Mouse (Mus musculus): ENCODE results near the gene Dnph1. TPM values are rescaled to one million over a fixed set of nuclear protein-coding genes. Genes with fewer than 3 reads are reported as not detected.
"Not testable (repeated sequence)": the region's sequence is repeated elsewhere in the genome, so short reads cannot be mapped to it uniquely, and the experiment has no call there.

Gene Dnph1
- total RNA-seq (2021): 1 to 10 TPM; 5.1 to 5.9 TPM
- long read RNA-seq, partial matches to known transcripts: 0 of 4 reads
- long read RNA-seq, other reads (novel, unspliced or antisense): 0 of 4 reads

- peak; percentile 76 to 84 for DNase-seq (ENCODE audit: low spot score in 2 of 2)
Observed at GRCm38 (mm10) chr17:46496623-46497434, at the start of gene Dnph1. Gene Dnph1 (plus strand): TSS chr17:46496711.

DNA sequence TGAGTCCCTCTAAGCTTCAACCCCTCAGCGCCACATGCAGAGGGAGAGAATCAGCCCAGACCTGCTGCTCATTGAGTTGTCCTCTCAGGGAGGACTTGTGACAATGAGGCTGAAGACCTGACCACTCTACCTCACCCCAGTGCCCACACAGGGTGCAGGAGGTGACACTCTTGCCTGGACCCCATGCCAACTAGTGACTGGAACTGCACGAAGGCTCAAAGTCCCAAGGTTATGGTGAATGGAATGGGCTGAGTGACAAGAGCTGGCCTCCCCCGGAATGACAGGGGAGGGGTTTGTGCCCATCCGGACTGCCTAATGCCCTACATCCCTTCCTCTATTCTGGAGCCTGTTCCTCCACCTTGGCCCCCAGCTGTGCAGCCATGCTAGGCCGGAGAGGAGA, 43.8 kb upstream of the Dnph1 start:
- no peak for DNase-seq (ENCODE audit: low spot score in 2 of 2)

GRCm38 (mm10) chr17:46453302-46453948, 43.1 kb upstream of the Dnph1 start:
- DNase-seq (ENCODE audit: low spot score in 2 of 2): no peak

- peak in 1 of 2 experiments; percentile 25 for DNase-seq (ENCODE audit: low spot score in 2 of 2)
Observed at GRCm38 (mm10) chr17:46453970-46454411, 42.5 kb upstream of the Dnph1 start.

DNA sequence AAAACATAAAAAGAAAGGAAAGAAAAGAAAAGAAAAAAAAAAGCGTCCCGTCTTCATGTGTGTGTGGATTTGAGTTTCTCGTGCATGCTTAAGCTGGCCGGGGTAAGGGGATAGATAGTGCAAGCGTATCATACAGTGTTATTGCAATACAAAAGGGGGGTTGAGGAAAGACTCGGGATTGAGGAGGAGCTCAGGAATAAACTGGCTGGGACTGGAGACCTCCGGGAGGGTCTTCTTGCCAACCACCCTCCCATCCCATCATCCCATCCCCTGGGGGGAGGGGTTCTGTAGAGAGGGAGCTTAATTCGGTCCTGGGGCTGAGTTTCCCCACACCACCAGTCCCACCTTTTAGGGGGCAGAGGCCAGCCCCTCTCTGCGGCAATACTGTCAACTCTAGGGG, 42.0 kb upstream of the Dnph1 start:
- no peak for DNase-seq (ENCODE audit: low spot score in 2 of 2)

GRCm38 (mm10) chr17:46455110-46455691, 41.3 kb upstream of the Dnph1 start:
- DNase-seq (ENCODE audit: low spot score in 2 of 2): no peak

- DNase-seq (ENCODE audit: low spot score in 2 of 2): peak in 1 of 2 experiments; percentile 46
Observed at GRCm38 (mm10) chr17:46457791-46458190, 38.7 kb upstream of the Dnph1 start.

GRCm38 (mm10) chr17:46458439-46458838, 38.1 kb upstream of the Dnph1 start:
- no peak for DNase-seq (ENCODE audit: low spot score in 2 of 2)

DNA sequence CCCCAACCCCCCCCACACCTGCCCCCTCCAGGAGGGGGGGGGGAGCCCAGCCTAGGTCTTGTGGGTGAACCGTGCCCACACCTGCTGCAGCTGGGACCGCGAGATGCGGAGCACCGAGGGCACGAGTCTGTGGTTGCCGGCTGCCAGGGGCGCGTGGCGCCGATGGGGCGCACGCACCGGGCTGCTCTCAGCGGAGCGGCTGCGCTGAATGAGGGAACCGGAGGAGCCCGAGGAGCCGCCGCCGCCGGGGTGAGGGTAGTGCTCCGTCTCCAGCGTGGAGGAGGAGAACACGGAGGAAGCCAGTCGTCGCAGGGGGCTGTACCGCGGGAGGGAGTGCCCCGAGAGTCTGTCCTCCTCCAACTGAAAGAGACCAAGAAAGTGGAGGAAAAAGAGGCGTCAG, 35.8 kb upstream of the Dnph1 start:
- no peak for DNase-seq (ENCODE audit: low spot score in 2 of 2)

GRCm38 (mm10) chr17:46461347-46461746, 35.2 kb upstream of the Dnph1 start:
- no peak for DNase-seq (ENCODE audit: low spot score in 2 of 2)

- DNase-seq (ENCODE audit: low spot score in 2 of 2): no peak
Observed at GRCm38 (mm10) chr17:46462226-46462625, 34.3 kb upstream of the Dnph1 start.

- DNase-seq (ENCODE audit: low spot score in 2 of 2): peak in 1 of 2 experiments; percentile 47
Observed at GRCm38 (mm10) chr17:46467830-46468229, 28.7 kb upstream of the Dnph1 start.

- DNase-seq (ENCODE audit: low spot score in 2 of 2): no peak
Observed at GRCm38 (mm10) chr17:46476601-46477000, 19.9 kb upstream of the Dnph1 start.

GRCm38 (mm10) chr17:46477286-46477685, 19.2 kb upstream of the Dnph1 start:
- DNase-seq (ENCODE audit: low spot score in 2 of 2): no peak

DNA sequence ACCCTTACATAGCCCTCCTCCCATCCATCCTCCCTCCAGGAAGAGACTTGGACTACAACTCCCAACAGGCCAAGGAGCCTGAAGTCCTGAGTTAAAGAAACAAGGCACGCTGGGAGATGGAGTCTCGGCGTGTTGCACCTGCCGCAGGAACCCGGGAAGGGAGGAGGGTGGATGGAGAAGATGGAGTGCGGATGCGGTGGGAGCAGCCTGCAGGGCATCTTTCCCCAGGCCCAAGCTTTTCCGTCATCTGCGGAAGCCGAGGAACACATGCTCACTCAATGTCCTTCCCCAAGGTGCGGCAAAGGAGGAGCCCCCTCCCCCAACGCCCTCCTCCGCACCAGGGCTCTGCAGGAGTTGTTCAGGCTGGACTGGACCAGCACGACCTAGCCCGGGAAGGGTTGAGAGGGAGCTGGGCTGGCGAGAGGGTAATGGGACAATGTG, 12.9 kb upstream of the Dnph1 start:
- DNase-seq (ENCODE audit: low spot score in 2 of 2): peak; percentile 34 to 49

DNA sequence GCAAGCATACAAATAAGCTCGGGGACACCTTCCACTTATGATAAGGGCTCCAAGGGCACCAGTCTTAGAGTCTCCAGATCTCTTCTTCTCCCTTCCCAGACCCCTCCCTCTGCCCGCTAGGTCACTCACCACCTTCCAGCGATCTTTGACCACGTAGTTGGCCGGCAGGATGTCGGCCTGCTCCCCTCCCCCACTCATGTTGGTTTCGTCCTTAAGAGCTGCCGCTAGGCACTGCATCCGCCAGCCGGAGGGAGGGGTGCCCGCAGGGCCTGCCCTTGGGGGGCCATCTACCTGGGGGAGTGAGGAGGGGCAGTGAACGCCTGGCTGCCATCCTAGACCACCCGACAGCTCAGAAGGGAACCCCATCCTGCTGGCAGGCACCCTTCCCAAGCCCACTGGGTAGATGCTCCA, 12.5 kb upstream of the Dnph1 start:
- DNase-seq (ENCODE audit: low spot score in 2 of 2): no peak

GRCm38 (mm10) chr17:46484461-46484875, 12.0 kb upstream of the Dnph1 start:
- DNase-seq (ENCODE audit: low spot score in 2 of 2): no peak

- DNase-seq (ENCODE audit: low spot score in 2 of 2): no peak
Observed at GRCm38 (mm10) chr17:46486995-46487394, 9.5 kb upstream of the Dnph1 start.

DNA sequence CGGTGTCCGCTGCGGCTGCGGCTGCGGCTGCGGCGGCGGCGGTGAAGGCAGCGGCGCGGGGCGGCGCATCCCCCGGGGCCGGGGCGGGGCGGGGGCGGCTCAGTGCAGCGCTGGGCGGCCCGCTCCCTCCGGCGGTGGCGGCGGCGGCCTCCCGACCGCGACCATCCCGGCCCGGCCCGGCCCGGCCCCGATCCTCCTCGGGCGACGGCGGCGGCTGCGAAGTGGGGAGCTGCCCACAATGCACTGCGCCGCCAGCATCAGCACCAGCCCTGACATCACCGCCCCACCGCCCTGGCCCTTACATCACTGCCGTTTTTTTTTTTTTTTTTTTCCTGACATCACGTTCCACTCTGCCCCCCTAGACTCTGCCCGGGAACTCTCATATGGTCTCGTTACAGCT, 9.1 kb upstream of the Dnph1 start, which contains the start of gene Ttbk1:
Ttbk1 (minus strand) TSS at position 245 of the 400 bp plus-strand sequence.
- peak; percentile 52 to 73 for DNase-seq (ENCODE audit: low spot score in 2 of 2)

- no peak for DNase-seq (ENCODE audit: low spot score in 2 of 2)
Observed at GRCm38 (mm10) chr17:46495486-46495885, 1.0 kb upstream of the Dnph1 start.

GRCm38 (mm10) chr17:46496081-46496480, 430 bp upstream of the Dnph1 start:
- DNase-seq (ENCODE audit: low spot score in 2 of 2): not testable (repeated sequence)

DNA sequence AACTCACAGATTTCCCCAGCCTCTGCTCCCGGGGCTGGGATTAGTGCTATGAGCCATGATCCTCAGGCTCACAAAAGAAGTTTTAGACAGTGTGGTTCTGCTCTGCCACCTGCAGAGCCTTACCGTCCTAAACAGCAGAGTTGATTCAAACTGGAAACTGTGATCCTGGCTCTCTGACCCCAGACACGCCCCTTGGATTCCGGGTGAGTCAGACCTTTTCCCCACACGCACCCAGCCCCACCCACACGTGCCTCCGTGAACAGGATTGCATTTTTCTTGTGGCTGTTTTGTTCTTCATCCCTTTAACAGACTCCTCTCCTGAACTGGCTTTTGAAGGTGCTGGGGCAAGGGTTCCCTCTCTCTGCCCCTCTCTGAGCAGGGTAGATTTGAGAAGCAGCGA, 1.4 kb downstream of the Dnph1 start:
- DNase-seq (ENCODE audit: low spot score in 2 of 2): no peak

Measured in layer of hippocampus, adult 18-20 months (tissue).